Mouse (Mus musculus): ENCODE measurements at regions not wholly inside any gene's neighbourhood (a gene's known extent, or its start where the extent isn't known, plus 50 kb on each side); places are given as distances from the start of the nearest gene placed in this dataset.

DNA sequence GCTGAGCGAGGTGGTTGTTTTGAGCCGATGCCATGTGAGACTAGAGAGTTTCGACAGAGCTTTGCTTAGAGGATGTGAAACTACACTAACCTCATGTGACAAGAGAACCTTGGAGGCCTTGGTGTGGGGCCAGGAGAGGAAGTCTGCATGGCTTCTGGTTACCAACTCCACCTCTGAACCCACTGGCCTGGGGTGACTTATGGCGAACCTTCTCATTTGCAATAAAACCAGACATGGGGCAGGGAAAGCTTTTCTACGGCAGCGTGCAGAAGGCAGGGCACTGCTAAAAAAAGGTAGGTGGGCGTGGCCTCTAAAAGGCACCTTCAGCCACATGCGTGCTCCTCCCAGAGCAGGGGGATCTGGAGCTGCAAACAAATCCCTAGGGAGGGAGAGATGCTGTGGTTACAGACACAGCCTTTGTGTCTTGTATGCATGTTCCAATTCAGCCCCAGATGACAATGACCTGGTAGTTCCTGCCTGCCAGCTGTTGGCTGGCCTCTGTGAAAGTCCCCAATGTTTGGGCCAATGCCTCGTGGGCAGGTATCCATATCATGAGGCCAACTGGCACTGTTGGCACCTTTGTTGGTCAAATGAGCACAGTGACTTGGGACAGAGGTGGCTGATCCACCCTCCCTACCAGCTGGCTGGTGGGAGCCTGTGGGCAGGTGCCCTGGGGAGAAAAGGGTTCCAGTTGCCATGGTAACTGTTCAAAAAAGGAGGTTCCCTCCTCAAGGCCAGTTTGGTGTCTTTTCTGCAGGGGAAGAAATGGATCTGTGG is 127.5 kb upstream of the Map3k1 start:
- TF ChIP-seq MYOD1 (IDR thresholded peaks at IDR 0.05; ENCODE audit: control insufficient read depth, insufficient read length, low read depth) = no peak
- no peak for TF ChIP-seq CTCF (IDR thresholded peaks at IDR 0.05; ENCODE audit: control insufficient read depth, insufficient read depth, insufficient read length)
- TF ChIP-seq MAX (IDR thresholded peaks at IDR 0.05) = no peak
- no peak for TF ChIP-seq CEBPB (IDR thresholded peaks at IDR 0.05; ENCODE audit: low read depth)
- no peak for TF ChIP-seq USF1 (IDR thresholded peaks at IDR 0.05; ENCODE audit: low read depth)
- no peak for TF ChIP-seq MYOG (IDR thresholded peaks at IDR 0.05; ENCODE audit: control insufficient read depth, extremely low read depth, insufficient read length)
